Mouse (Mus musculus) olfactory bulb, adult 2 months (tissue): Measurements from ENCODE around the gene Pdcd7.

Experiments
- CTCF ChIP-seq: fragments of 200-500 bp; IDR thresholded peaks from 2 replicates; pipeline ENCODE4 v1.5.1; 2012; ENCODE audit warnings: low read depth, mild to moderate bottlenecking, low read length, moderate library complexity; ENCODE audit not compliant: insufficient read depth
- POLR2A ChIP-seq: fragments of 200-500 bp; IDR thresholded peaks from 2 replicates; pipeline ENCODE4 v1.6.1; 2012; ENCODE audit warnings: mild to moderate bottlenecking, low read depth, low read length, moderate library complexity; ENCODE audit not compliant: insufficient read depth

- TF ChIP-seq POLR2A (no peak), CTCF (no peak)
Measured at GRCm38 (mm10) chr9:65371756-65372155, 25.9 kb downstream of the Pdcd7 start.
